Mouse (Mus musculus) ovary, postnatal 10 days (tissue): ENCODE data around the gene Phykpl.
A peak's percentile ranks its signal among the peaks of the same experiment; 100 is the strongest.
"Not testable (repeated sequence)": the region's sequence is repeated elsewhere in the genome, so short reads cannot be mapped to it uniquely, and the experiment has no call there.

Experiments
- DNase-seq: peaks from one replicate; pipeline ENCODE4 v3.0.0; 2022; ENCODE audit warnings: low spot score

The Phykpl gene

GRCm38 (mm10) chr11:51618894-51619408 is 34.4 kb downstream of the Phykpl start:
- no peak for DNase-seq

GRCm38 (mm10) chr11:51619409-51620060 is 35.0 kb downstream of the Phykpl start, which contains the start of gene Nhp2:
TSS of gene Nhp2 (plus strand) at chr11:51619735.
- peak; percentile 78 for DNase-seq

- DNase-seq, result no peak
These were observed 35.5 kb downstream of the Phykpl start for GRCm38 (mm10) chr11:51620084-51620483.

DNA sequence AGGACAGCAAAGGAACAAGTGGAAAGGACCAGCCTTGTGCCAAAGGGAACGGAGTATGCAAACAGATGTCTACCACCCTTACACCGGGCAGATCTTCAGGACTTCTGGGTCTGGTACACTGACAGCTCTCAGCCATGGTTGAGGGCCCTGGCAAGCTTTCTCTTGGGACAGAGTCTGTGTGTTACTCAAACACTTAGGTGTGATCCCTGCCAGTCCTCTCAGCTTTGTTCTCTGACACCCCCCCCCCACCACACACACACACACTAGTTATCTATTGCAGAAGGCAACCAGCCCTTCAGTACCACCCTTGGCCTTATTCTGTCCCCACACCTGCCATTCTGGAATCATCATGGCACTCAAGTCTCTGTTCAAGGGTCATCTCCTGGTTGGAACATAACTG is 37.2 kb downstream of the Phykpl start:
- no peak for DNase-seq

DNA sequence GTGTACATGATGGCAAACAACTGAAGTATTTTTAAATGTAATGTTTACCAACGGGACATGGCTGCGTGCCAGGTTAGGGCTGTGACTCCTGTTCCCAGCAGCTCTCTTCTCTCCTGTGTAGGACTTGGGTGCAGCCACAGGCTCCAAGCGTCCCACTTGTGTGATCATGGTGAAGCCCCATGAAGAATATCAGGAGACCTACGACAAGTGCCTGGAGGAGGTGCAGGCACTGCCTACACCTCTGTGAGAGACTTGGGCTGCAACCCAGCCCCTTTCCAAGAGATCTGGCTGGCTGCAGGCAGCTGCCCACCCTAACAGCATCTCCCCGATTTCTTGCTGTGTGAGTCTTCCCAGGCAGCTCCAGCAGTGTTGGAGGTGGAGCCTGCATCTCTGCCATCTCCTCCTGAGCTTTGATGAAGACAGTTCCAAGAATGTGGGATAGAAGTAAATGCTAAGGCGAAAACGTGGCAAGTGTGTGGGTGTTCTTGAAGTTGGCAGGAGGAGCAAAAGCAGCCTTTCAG is 38.5 kb downstream of the Phykpl start:
- DNase-seq, result no peak

DNA sequence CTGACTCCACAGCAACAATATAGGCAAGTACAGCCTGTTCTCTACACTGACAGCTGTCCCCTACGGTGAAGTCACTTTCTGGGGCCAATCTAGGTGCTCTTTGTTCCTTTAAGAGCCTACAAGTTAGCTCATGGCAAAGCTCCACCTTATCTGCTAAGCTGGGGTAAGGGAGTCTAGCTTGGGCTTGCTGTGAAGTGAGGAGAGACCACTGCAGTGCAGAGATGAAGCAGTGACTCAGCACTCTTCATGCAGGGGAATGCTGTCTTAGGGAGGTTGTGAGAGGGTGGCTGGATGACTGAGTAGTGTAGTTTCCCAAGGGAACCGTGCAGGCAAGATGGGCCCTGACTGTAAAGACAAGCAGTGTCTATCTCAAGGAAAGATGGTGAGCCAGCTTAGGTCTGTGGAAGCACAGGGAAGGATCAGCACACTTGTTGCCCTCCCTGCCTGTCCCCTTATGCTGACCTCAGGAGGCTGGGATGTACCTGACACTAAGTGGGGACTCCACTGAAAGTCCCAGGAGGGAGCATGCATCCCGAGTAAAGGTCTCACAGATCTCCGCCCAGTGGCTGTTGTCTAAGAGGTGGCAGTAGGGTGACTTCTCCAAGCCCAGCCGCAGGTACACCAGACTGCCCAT is 40.7 kb downstream of the Phykpl start:
- no peak for DNase-seq

- no peak for DNase-seq
These were observed 42.9 kb downstream of the Phykpl start for GRCm38 (mm10) chr11:51627425-51627824.

DNA sequence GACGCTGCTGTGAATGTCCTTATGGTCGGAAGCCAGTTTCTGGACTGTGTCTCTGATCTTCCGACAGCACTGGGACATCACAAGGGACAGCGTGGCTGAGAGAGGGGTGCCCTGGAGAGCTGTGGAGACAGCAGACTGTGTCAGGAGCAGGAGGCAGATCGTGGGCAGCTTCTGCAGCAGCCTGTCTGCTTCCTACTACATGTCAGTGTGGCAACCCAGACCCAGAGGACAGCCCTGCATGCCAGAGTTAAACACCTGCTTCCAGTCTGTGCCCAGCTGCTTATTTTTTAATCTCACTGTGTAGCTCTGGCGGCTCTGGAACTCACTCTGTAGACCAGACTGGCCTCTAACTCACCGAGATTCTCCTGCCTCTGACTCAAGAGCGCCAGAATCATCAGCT is 43.4 kb downstream of the Phykpl start:
- no peak for DNase-seq

DNA sequence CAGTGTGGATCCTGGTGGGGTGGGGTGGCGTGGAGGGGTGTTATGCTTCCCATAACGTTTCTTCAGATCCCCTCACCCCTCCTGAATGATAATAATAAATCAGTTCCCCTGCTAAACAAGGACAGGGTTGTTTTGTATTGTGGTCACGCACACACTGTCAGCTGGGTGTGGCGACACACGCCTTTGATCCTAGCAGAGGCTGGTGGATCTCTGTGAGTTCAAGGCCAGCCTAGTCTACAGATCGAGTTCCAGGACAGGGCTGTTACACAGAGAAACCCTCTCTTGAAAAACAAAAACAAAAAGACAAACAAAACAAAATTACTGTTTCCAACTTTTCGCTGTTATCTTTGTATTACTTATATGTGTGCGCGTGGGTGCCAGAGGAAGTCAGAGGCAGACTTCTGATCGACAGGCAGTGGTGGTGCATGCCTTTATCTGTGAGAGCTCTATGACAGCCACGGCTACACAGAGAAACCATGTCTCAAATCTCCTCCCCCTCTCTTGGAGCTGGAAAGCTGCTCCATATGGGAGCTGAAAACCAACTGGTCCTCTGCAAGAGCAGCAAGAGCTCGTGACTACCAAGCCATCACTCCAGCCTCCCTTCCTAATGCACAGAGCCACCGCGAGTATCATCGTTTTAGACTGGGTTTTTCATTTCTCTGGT is 45.2 kb downstream of the Phykpl start:
- no peak for DNase-seq

DNA sequence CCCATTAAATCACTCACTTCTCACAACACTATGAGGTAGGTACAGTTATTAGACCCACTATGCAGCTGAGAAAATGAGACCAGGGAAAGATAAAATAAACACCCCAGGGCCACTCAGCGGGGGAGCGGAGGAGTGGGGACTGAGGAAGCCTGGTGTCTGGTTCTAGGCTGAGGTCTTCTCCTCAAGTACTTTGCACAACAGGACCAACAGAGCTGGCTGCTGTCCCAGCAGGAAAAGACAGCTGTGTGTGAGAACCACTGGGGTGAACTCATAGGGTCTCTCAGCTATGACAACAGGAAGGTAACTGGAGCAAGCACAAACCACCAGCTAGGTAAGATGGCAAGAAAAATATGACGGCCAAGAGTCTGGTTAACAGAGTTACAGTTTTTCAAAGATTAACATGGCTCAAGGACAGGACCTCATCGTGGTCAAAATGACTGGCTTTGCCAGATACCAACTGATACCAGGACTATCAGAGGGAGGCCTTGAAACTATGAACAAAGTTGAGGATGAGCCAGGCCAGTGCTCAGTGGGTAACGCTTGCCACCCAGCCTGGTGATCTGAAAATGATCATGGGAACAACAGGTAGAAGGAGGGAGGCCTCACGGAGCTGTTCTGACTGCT is 47.7 kb downstream of the Phykpl start:
- DNase-seq, result no peak

GRCm38 (mm10) chr11:51633200-51633599 is 48.6 kb downstream of the Phykpl start:
- not testable (repeated sequence) for DNase-seq

DNA sequence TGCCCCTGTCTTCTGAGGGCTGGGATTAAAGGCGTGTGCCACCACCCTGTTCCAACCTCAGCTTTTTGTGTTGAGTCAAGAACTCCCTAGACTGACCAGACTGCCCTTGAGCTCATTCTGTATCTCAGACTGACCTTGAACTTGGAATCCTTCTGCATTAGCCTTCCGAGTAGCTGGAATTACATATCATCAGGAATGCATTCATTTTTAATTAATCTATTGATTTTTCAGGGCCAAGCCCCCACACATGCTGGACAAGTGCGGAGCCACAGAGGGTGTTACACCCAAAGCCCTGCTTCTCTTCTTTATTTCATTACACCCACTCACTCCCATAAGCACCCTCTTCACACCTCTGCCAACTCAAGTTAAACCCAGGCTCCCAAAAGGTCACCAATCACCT is 49.2 kb downstream of the Phykpl start:
- no peak for DNase-seq

- no peak for DNase-seq
These were observed 50.6 kb downstream of the Phykpl start for GRCm38 (mm10) chr11:51635127-51635524.

GRCm38 (mm10) chr11:51635525-51636322 is 51.2 kb downstream of the Phykpl start, which contains the start of gene Rmnd5b:
TSS of gene Rmnd5b (minus strand) at chr11:51635896.
- peak; percentile 78 for DNase-seq

- DNase-seq, result no peak
These were observed 51.7 kb downstream of the Phykpl start for GRCm38 (mm10) chr11:51636323-51636684.

DNA sequence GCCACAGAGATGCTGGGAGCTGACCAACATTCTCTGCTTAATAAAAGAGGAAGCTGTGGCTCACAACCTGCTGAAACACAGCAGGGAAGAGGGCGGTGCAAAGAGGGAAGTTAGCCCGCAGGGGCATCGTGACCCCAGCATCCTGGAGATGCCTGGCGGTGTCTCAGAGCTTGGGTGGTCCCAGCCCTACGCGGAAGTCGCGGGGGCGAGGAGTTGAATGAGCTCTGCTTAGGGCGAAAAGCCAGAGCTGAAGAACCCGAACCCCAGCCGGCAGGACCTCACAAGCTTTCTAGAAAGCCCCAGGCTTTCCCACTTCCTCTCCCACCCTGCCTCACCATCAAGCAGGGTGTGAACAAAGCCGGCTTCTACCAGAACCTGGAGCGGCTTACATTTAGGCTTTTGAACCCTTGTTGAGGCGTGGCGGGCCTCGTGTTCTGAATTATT is 53.4 kb downstream of the Phykpl start:
- DNase-seq, result no peak

- DNase-seq, result no peak
These were observed 53.9 kb downstream of the Phykpl start for GRCm38 (mm10) chr11:51638497-51638896.

- DNase-seq, result no peak
These were observed 56.2 kb downstream of the Phykpl start for GRCm38 (mm10) chr11:51640748-51641147.

- no peak for DNase-seq
These were observed 58.6 kb downstream of the Phykpl start for GRCm38 (mm10) chr11:51643202-51643601.

DNA sequence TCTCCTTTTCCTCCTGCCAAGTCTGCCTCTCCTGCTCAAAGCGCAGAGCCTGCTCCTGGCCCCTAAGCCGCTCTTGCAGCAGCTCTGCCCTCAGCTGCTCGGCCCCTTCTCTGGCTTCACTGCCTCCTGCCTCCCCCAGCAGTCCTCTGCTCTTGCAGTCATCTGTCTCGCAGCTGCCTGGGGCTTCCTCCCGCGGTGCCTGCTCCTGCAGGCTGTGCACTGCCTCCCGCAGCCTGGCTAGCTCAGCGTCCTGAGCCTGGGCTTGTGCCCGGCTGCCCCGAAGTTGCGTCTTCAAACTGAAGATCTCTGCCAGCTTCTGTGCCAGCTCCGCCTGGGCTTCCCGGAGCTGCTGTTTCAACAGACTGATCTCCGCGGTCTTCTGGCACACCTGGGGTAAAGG is 59.2 kb downstream of the Phykpl start:
- DNase-seq, result no peak

GRCm38 (mm10) chr11:51644217-51644616 is 59.7 kb downstream of the Phykpl start:
- no peak for DNase-seq
